ENCODE assay signal across 24 mouse cellular contexts in the genomic region with DNA sequence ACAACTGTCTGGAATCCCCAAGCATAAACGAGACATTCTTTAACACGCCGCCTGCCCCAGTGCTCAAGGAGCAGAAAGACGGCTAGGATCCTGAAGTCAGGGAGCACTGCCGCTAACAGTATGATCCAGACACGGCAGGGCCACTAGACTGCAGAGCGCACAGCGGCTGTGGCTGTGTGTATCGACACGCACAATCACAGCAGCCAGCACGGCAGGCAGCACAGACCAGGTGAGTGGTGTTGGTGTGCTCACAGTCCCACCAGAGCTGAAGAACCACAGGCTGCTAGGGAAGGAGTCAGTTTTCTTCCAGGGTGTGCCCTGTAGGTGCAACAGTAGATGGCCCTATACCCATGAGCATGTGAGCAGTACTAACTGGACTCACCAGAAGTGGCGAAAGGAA. TPM values are rescaled to one million over a fixed set of nuclear protein-coding genes. Genes with fewer than 3 reads are reported as not detected.
DNase-seq lines count a peak whose midpoint lies in the region; ATAC-seq and TF ChIP-seq lines count a peak whose summit lies in the region.
"Had no signal": no experiment of that assay in that cellular context is flagged by ENCODE, and none has a peak within 500 bp of the region (broad histone marks: within the 10 kb centered on the region; RNA-seq: fewer than 3 reads in every experiment).

No protein-coding gene starts in this region.

- 69% methylated on average over 12 of the region's 12 CpGs for WGBS in lung, embryonic 14.5 days

- no peak overlapping the region for H3K4me2 ChIP-seq in lung, embryonic 14.5 days
- H3K4me2 ChIP-seq: embryonic facial prominence, embryonic 13.5 days; heart, embryonic 13.5 days; hindbrain, embryonic 14.5 days; limb, embryonic 15.5 days; liver, embryonic 15.5 days; midbrain, embryonic 15.5 days had no signal

- peaks cover 3% of the 10 kb centered on the region; the same call in 1 of the 2 replicates for H3K4me1 ChIP-seq in lung, embryonic 14.5 days (ENCODE audit: insufficient read depth)

- H3K4me3 ChIP-seq in lung, embryonic 14.5 days (ENCODE audit: low read depth, low read length), result no peak overlapping the region
- H3K4me3 ChIP-seq: embryonic facial prominence, embryonic 13.5 days; heart, embryonic 13.5 days; layer of hippocampus, adult 2 months; limb, embryonic 15.5 days; liver, embryonic 15.5 days; midbrain, embryonic 15.5 days had no signal

- no peak for TF ChIP-seq CTCF in lung, embryonic 14.5 days (IDR thresholded peaks at IDR 0.05; ENCODE audit: low read depth)

- H3K9me3 ChIP-seq in lung, embryonic 14.5 days (ENCODE audit: low read depth, low read length), result no peaks in the 10 kb centered on the region
- H3K9me3 ChIP-seq: embryonic facial prominence, embryonic 13.5 days; heart, embryonic 13.5 days; limb, embryonic 15.5 days; liver, embryonic 15.5 days; midbrain, embryonic 15.5 days had no signal

- H3K36me3 ChIP-seq in lung, embryonic 14.5 days (ENCODE audit: insufficient read depth), result peaks cover 3% of the 10 kb centered on the region; the same call in 1 of the 2 replicates

- H3K27ac ChIP-seq in lung, embryonic 14.5 days (ENCODE audit: low read depth), result no peak overlapping the region
- H3K27ac ChIP-seq: embryonic facial prominence, embryonic 13.5 days; heart, embryonic 13.5 days; hindbrain, embryonic 14.5 days; layer of hippocampus, adult 2 months; limb, embryonic 15.5 days; liver, embryonic 15.5 days; midbrain, embryonic 15.5 days had no signal

- H3K9ac ChIP-seq in lung, embryonic 14.5 days, result no peak overlapping the region
- H3K9ac ChIP-seq: embryonic facial prominence, embryonic 13.5 days; heart, embryonic 13.5 days; hindbrain, embryonic 14.5 days; limb, embryonic 15.5 days; liver, embryonic 15.5 days; midbrain, embryonic 15.5 days had no signal

- H3K27me3 ChIP-seq in lung, embryonic 14.5 days (ENCODE audit: insufficient read depth, low read length), result no peaks in the 10 kb centered on the region
- H3K27me3 ChIP-seq: embryonic facial prominence, embryonic 13.5 days; heart, embryonic 13.5 days; limb, embryonic 15.5 days; liver, embryonic 15.5 days; midbrain, embryonic 15.5 days had no signal

- peak; percentile 24 for DNase-seq in lung, embryonic 14.5 days
- DNase-seq in lung, postnatal 10 days, result no peak
- peak; percentile 8 for DNase-seq in CD4-positive helper T cell, adult 2 months (ENCODE audit: low read depth, low spot score)
- DNase-seq in spleen, postnatal 10 days (ENCODE audit: low spot score in 2 of 2), result no peak
- DNase-seq in Muller cell, postnatal 12 days (ENCODE audit: inconsistent ontology term), result no peak
- DNase-seq: adrenal gland, postnatal 14 days; cerebellum, adult 11 months; cerebellum, postnatal 14 days; gastrocnemius, postnatal 25 days; kidney, adult 18-20 months; kidney, postnatal 14 days; layer of hippocampus, postnatal 36 days; right cerebral cortex, postnatal 25 days; thymus, postnatal 14 days had no signal

- ATAC-seq in lung, embryonic 14.5 days (ENCODE audit: insufficient read depth), result 0 out of 2 replicates have a peak, but pooled peaks have one; percentile 60
- ATAC-seq in CD4-positive, CD25-positive, alpha-beta regulatory T cell, adult 4 months, result peak; percentile 17
- ATAC-seq in activated CD4-positive, CD25-positive, alpha-beta regulatory T cell, adult 4 months, result peak; percentile 9
- ATAC-seq: forebrain, embryonic 16.5 days; midbrain, embryonic 15.5 days had no signal

RNA-seq across cellular contexts. Expression of a gene that starts 17.4 kb away (rescaled TPM):
- polyA plus RNA-seq in lung, embryonic 14.5 days (2014; fragmentation: Nextera tagmentation; extraction: Ambion mirVana), result 5.3 and 5.6 TPM in 2 replicates
- 1 to 10 TPM; 3.6 to 7.2 TPM for polyA plus RNA-seq in CD4-positive, CD25-positive, alpha-beta regulatory T cell, adult 4 months (2017; shearing (Covaris generic))
- 1 to 10 TPM; 4.0 to 4.4 TPM for polyA plus RNA-seq in activated CD4-positive, CD25-positive, alpha-beta regulatory T cell, adult 4 months (2017; shearing (Covaris generic))

Comparison
In these comparisons a context has a peak if more than half of its experiments do, and no peak if none do; other contexts are left out.
1. DNase-seq: peak in lung, embryonic 14.5 days (single experiment) and CD4-positive helper T cell, adult 2 months (single experiment); none in lung, postnatal 10 days (single experiment), spleen, postnatal 10 days (0 of 2) and Muller cell, postnatal 12 days (single experiment).
2. ATAC-seq: peak in every context shown above with its lines; median percentile 60 in lung, embryonic 14.5 days; 17 in CD4-positive, CD25-positive, alpha-beta regulatory T cell, adult 4 months; 9 in activated CD4-positive, CD25-positive, alpha-beta regulatory T cell, adult 4 months.